Mouse (Mus musculus) limb, embryonic 10.5 days (tissue): ENCODE measurements around the gene Dhx40. TPM values are rescaled to one million over a fixed set of nuclear protein-coding genes. Genes with fewer than 3 reads are reported as not detected.
"Not testable (repeated sequence)": the region's sequence is repeated elsewhere in the genome, so short reads cannot be mapped to it uniquely, and the experiment has no call there.

Experiments
- DNase-seq: peaks from one replicate; pipeline ENCODE4 v3.0.0-alpha.2; 2017; ENCODE audit warnings: low spot score
- H3K27ac ChIP-seq: fragments of 300-500 bp; sonication (generic); 2 replicates; pipeline ENCODE4 v1.5.1; 2016; ENCODE audit warnings: mild to moderate bottlenecking
- H3K27me3 ChIP-seq: fragments of 300-500 bp; sonication (generic); 2 replicates; pipeline ENCODE4 v1.6.1; 2016; ENCODE audit warnings: low read depth, mild to moderate bottlenecking; ENCODE audit not compliant: poor library complexity, severe bottlenecking
- H3K36me3 ChIP-seq: fragments of 300-500 bp; sonication (generic); 2 replicates; pipeline ENCODE4 v1.6.1; 2016; ENCODE audit warnings: mild to moderate bottlenecking, moderate library complexity
- H3K4me1 ChIP-seq: fragments of 300-500 bp; sonication (generic); 2 replicates; pipeline ENCODE4 v1.6.1; 2016
- H3K4me3 ChIP-seq: fragments of 300-500 bp; sonication (generic); 2 replicates; pipeline ENCODE4 v1.5.1; 2016; ENCODE audit warnings: mild to moderate bottlenecking, moderate library complexity
- H3K9me3 ChIP-seq: fragments of 300-500 bp; sonication (generic); replicated peaks from 2 replicates; pipeline ENCODE4 v1.6.1; 2016; ENCODE audit warnings: mild to moderate bottlenecking
- WGBS: fragments of 180-500 bp; shearing (Covaris S2); methylation state at CpG from one replicate; pipeline ENCODE4 v1.1.7; 2016; 5-methylcytosine and 5-hydroxymethylcytosine counted together
- polyA plus RNA-seq: library from polyadenylated mRNA; unstranded; fragments of >200 nt; fragmentation: Nextera tagmentation; extraction: Ambion mirVana; gene quantifications from 2 replicates; pipeline ENCODE4 v1.2.1, GENCODE M21; 2016

The Dhx40 gene
- polyA plus RNA-seq, 1 experiment from 2014 or later = 36.1 TPM

GRCm38 (mm10) chr11:86834628-86835338 lies 27.2 kb upstream of the Dhx40 start:
- no peak for DNase-seq
- Histone ChIP-seq H3K4me1 (no peaks in the 10 kb centered on the region), H3K9me3 (no peaks in the 10 kb centered on the region), H3K36me3 (no peaks in the 10 kb centered on the region), H3K27ac (no peak overlapping the region), H3K4me3 (no peak overlapping the region), H3K27me3 (no peaks in the 10 kb centered on the region)
- WGBS = 67% methylated on average over 8 of the region's 8 CpGs

- 85% methylated on average over 7 of the region's 7 CpGs for WGBS
Measured at GRCm38 (mm10) chr11:86834050-86834449, 26.5 kb upstream of the Dhx40 start.

DNA sequence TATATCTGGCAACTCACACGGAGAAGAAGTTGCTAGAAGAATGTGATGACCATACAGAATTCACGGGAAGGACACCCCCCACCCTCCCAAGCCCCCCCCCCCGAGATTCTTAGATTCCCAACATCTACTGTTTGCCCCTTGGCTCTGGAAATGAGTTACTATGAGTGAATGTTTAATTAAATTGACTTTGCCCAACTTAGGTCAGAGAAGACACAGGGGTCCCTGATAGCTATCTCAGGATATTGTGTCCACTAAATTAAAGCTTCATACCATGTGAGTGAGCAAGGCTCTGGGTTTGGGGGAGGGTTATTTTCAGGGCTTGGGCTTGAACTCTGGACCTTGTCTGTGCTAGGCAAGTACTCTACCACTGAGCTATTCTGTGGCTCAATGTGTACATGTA lies 25.6 kb upstream of the Dhx40 start:
- WGBS = 72% methylated on average over 3 of the region's 3 CpGs
- Histone ChIP-seq H3K9me3 (no peaks in the 10 kb centered on the region), H3K4me3 (no peak overlapping the region), H3K4me1 (no peaks in the 10 kb centered on the region), H3K27ac (no peak overlapping the region), H3K27me3 (no peaks in the 10 kb centered on the region), H3K36me3 (no peaks in the 10 kb centered on the region)
- no peak for DNase-seq

More at GRCm38 (mm10) chr11:86834050-86834449, 26.5 kb upstream of the Dhx40 start:
- no peak for DNase-seq
- H3K4me1 ChIP-seq = no peaks in the 10 kb centered on the region
- no peak overlapping the region for H3K27ac ChIP-seq
- H3K27me3 ChIP-seq = no peaks in the 10 kb centered on the region
- H3K4me3 ChIP-seq = no peak overlapping the region
- no peaks in the 10 kb centered on the region for H3K9me3 ChIP-seq
- H3K36me3 ChIP-seq = no peaks in the 10 kb centered on the region

- Histone ChIP-seq H3K9me3 (no peaks in the 10 kb centered on the region), H3K4me3 (no peak overlapping the region), H3K27ac (no peak overlapping the region), H3K27me3 (no peaks in the 10 kb centered on the region), H3K4me1 (no peaks in the 10 kb centered on the region), H3K36me3 (no peaks in the 10 kb centered on the region)
- DNase-seq = peak; percentile 14
- 78% methylated on average over 6 of the region's 6 CpGs for WGBS
Measured at GRCm38 (mm10) chr11:86828396-86828795, 20.9 kb upstream of the Dhx40 start.

GRCm38 (mm10) chr11:86827476-86828245 lies 20.1 kb upstream of the Dhx40 start:
- H3K4me3 ChIP-seq = no peak overlapping the region
- no peak for DNase-seq

GRCm38 (mm10) chr11:86824433-86824832 lies 16.9 kb upstream of the Dhx40 start:
- WGBS = 92% methylated on average over 7 of the region's 7 CpGs
- no peak for DNase-seq
- Histone ChIP-seq H3K4me3 (no peak overlapping the region), H3K27me3 (no peaks in the 10 kb centered on the region), H3K9me3 (no peaks in the 10 kb centered on the region), H3K36me3 (no peaks in the 10 kb centered on the region), H3K4me1 (no peaks in the 10 kb centered on the region), H3K27ac (no peak overlapping the region)

More at GRCm38 (mm10) chr11:86827476-86828245, 20.1 kb upstream of the Dhx40 start:
- no peaks in the 10 kb centered on the region for H3K9me3 ChIP-seq
- H3K4me1 ChIP-seq = no peaks in the 10 kb centered on the region
- H3K36me3 ChIP-seq = no peaks in the 10 kb centered on the region
- H3K27me3 ChIP-seq = no peaks in the 10 kb centered on the region
- no peak overlapping the region for H3K27ac ChIP-seq
- WGBS = 83% methylated on average over 2 of the region's 2 CpGs

- WGBS = 93% methylated on average over 7 of the region's 7 CpGs
- H3K9me3 ChIP-seq = no peaks in the 10 kb centered on the region
- H3K4me3 ChIP-seq = no peak overlapping the region
- no peaks in the 10 kb centered on the region for H3K36me3 ChIP-seq
- H3K4me1 ChIP-seq = no peaks in the 10 kb centered on the region
- H3K27me3 ChIP-seq = no peaks in the 10 kb centered on the region
- H3K27ac ChIP-seq = no peak overlapping the region
- no peak for DNase-seq
Measured at GRCm38 (mm10) chr11:86822531-86822930, 15.0 kb upstream of the Dhx40 start.

GRCm38 (mm10) chr11:86819536-86819935 lies 12.0 kb upstream of the Dhx40 start:
- no peaks in the 10 kb centered on the region for H3K36me3 ChIP-seq
- DNase-seq = no peak
- no peaks in the 10 kb centered on the region for H3K27me3 ChIP-seq
- H3K27ac ChIP-seq = no peak overlapping the region
- WGBS = 79% methylated on average over 8 of the region's 8 CpGs
- H3K9me3 ChIP-seq = no peaks in the 10 kb centered on the region
- no peaks in the 10 kb centered on the region for H3K4me1 ChIP-seq
- H3K4me3 ChIP-seq = no peak overlapping the region

GRCm38 (mm10) chr11:86818928-86819327 lies 11.4 kb upstream of the Dhx40 start:
- H3K27ac ChIP-seq = no peak overlapping the region
- 86% methylated on average over 2 of the region's 2 CpGs for WGBS
- no peaks in the 10 kb centered on the region for H3K9me3 ChIP-seq
- H3K4me1 ChIP-seq = no peaks in the 10 kb centered on the region
- H3K36me3 ChIP-seq = no peaks in the 10 kb centered on the region
- DNase-seq = no peak
- no peak overlapping the region for H3K4me3 ChIP-seq
- H3K27me3 ChIP-seq = no peaks in the 10 kb centered on the region

DNA sequence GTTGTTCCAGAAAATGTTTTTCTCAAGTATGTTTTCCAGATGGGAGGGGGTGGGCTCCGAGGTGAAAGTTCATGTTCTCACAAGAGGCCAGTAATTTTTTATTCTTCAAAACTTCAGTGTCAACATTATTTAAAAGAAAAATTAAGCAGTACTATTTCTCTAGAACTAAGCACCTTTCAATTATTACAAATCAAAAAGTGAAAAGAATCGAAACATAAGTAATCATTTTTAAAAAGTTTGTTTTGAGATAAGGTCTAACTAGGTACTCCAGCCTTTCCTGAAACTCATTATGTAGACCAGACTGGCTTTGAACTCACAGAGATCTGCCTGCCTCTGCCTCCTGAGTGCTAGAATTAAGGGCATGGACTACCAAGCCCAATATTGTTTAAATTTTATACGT lies 8.7 kb upstream of the Dhx40 start:
- H3K9me3 ChIP-seq, H3K27me3 ChIP-seq, H3K27ac ChIP-seq, H3K4me1 ChIP-seq, DNase-seq, H3K4me3 ChIP-seq, H3K36me3 ChIP-seq: not testable (repeated sequence)
- WGBS = 87% methylated on average over 3 of the region's 3 CpGs

- H3K4me3 ChIP-seq, H3K9me3 ChIP-seq, DNase-seq, H3K36me3 ChIP-seq, H3K27ac ChIP-seq, H3K27me3 ChIP-seq, H3K4me1 ChIP-seq: not testable (repeated sequence)
- WGBS = 10% methylated on average over 2 of the region's 11 CpGs
Measured at GRCm38 (mm10) chr11:86814481-86814880, 6.9 kb upstream of the Dhx40 start.

DNA sequence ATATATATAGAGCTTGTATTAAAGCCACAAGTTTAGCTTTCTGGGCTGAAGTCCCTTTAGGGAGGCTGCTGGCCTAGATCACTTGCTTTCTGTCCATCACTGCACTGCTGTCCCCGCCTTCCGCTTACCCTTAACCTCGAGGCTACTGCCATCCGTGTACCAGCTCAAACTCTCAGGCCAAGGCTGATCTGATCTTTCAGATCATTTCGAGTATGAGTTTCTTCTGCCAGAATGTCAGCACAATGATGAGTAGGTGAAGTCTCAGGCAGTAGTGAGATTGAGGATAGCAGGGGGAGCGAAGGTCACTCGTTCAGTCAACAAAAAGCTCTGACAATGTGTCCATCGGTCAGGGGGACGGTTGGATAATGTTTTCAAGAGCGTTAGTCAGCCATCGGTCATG lies 5.7 kb upstream of the Dhx40 start:
- 81% methylated on average over 5 of the region's 11 CpGs for WGBS
- H3K27ac ChIP-seq, H3K4me1 ChIP-seq, H3K4me3 ChIP-seq, DNase-seq, H3K36me3 ChIP-seq, H3K27me3 ChIP-seq, H3K9me3 ChIP-seq: not testable (repeated sequence)

- H3K27me3 ChIP-seq = no peaks in the 10 kb centered on the region
- H3K27ac ChIP-seq = no peak overlapping the region
- peaks cover 4% of the 10 kb centered on the region; the same call in 1 of the 2 replicates for H3K4me1 ChIP-seq
- H3K36me3 ChIP-seq = peaks cover 2% of the 10 kb centered on the region; the same call in 1 of the 2 replicates
- 90% methylated on average over 1 of the region's 1 CpGs for WGBS
- DNase-seq = no peak
- no peaks in the 10 kb centered on the region for H3K9me3 ChIP-seq
- no peak overlapping the region for H3K4me3 ChIP-seq
Measured at GRCm38 (mm10) chr11:86811326-86811630, 3.7 kb upstream of the Dhx40 start.
